Mouse (Mus musculus) embryonic fibroblast, embryonic 13.5 days (primary cell): ENCODE results near the gene Cygb. TPM values are rescaled to one million over a fixed set of nuclear protein-coding genes. Genes with fewer than 3 reads are reported as not detected.

Experiments
- H3K27ac ChIP-seq: 2 replicates; pipeline ENCODE4 v1.5.1; 2012; ENCODE audit warnings: low read length, control low read depth, inconsistent platforms; ENCODE audit not compliant: insufficient read depth
- H3K4me1 ChIP-seq: 2 replicates; pipeline ENCODE4 v1.6.1; 2011; ENCODE audit warnings: low read length; ENCODE audit not compliant: control insufficient read depth, insufficient read depth
- H3K4me3 ChIP-seq: 2 replicates; pipeline ENCODE4 v1.5.1; 2011; ENCODE audit warnings: mild to moderate bottlenecking, control low read depth, low read length; ENCODE audit not compliant: insufficient read depth
- CTCF ChIP-seq: IDR thresholded peaks from 2 replicates; pipeline ENCODE4 v1.5.1; 2011; ENCODE audit warnings: mild to moderate bottlenecking, control low read depth, low read length, moderate library complexity, borderline replicate concordance; ENCODE audit not compliant: insufficient read depth
- POLR2A ChIP-seq: IDR thresholded peaks from 2 replicates; pipeline ENCODE4 v1.6.1; 2011; ENCODE audit warnings: low read depth, mild to moderate bottlenecking, control low read depth, low read length, moderate library complexity
- polyA plus RNA-seq: library from polyadenylated mRNA; stranded (reverse); fragments of >200 nt; gene quantifications from 2 replicates; pipeline ENCODE4 v1.2.4, GENCODE M21; 2011; ENCODE audit warnings: low read depth; ENCODE audit not compliant: missing spikeins, insufficient read length

The Cygb gene
- 0.74 TPM in 1 of 2 replicates, not detected in the other for polyA plus RNA-seq

DNA sequence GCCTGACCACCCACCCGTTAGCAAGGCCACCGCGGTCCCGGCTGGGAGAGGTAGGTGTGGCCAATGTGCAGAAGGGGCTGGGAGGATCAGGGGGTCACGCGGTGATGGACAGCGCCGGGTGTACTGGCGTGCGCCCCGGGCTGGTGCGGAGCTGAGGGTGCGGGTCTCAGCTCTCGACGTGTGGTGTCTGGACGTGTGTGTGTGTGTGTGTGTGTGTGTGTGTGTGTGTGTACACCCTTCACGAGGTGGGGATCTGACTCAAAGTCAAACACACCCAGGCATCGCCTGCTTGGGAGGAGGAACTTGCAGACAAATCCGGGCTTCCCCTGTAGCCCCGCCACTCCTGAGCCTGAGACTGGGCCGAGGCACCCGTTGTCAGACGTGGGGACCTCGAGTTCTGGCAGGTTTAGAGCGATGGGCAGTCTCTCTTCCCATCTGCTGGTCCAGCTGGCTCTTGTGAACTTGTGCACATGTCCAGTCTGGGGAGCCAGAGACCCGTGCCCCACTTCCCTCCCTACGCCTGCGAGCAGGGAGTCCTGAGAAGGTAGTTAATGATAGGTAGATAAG lies at the start of gene Cygb:
Gene Cygb, minus strand, starts transcription at position 59 of the 567 bp plus-strand sequence.
- Histone ChIP-seq H3K4me1 (no peaks in the 10 kb centered on the region), H3K4me3 (peak within 1 kb of the TSS; percentile 20), H3K27ac (no peak within 1 kb of the TSS)
- TF ChIP-seq CTCF (no peak), POLR2A (no peak)

DNA sequence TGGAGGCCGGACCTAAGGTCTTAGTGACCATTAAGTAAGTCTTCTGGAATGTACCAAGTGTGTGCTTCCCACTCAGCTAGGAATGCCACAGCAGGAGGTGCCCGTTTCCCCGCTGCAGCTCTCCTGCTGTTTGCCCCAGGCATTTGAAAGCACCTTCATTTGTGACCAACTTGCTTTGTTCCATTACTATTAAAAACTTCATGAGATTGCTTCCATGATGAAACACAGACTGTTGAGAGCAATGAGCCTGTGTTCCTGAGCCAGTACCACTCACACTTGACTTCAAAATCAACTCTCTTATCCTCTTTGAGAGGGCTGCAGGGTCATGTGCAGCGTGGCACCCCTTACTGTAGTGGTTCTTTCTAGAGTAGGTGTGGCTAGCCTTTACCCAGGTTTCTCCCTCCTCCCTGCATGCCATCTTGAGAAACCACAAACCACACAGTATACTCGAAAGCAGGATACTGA lies 47.3 kb upstream of the Cygb start:
- H3K27ac ChIP-seq: peak overlapping the region; percentile 24

DNA sequence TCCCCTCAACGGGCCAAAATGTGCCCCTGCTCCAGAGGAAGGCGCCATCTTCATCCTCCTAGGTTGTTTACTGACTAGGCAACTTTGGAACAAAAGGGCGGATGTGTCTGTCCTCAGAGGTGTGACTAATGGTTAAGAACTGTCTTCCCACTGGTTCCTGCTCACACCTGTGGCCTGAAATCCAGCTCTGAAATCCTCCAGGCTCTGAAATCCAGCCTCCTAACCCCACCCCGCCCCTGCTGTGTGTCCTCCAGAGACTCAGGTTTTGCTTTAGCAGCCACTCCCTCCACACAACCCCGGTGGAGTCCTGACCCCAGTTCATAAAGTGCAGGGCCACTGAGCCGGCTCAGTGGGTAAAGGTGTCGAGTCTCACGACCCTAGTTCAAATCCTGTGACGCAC lies 43.4 kb upstream of the Cygb start:
- no peak overlapping the region for H3K4me3 ChIP-seq
- H3K27ac ChIP-seq: no peak overlapping the region
- H3K4me1 ChIP-seq: 0 out of 2 replicates have a peak, but pooled peaks cover 5% of the 10 kb centered on the region
- TF ChIP-seq POLR2A (no peak), CTCF (no peak)

More for the DNA sequence above, 47.3 kb upstream of the Cygb start:
- 0 out of 2 replicates have a peak, but pooled peaks cover 5% of the 10 kb centered on the region for H3K4me1 ChIP-seq
- TF ChIP-seq CTCF: no peak
- TF ChIP-seq POLR2A: no peak
- no peak overlapping the region for H3K4me3 ChIP-seq

DNA sequence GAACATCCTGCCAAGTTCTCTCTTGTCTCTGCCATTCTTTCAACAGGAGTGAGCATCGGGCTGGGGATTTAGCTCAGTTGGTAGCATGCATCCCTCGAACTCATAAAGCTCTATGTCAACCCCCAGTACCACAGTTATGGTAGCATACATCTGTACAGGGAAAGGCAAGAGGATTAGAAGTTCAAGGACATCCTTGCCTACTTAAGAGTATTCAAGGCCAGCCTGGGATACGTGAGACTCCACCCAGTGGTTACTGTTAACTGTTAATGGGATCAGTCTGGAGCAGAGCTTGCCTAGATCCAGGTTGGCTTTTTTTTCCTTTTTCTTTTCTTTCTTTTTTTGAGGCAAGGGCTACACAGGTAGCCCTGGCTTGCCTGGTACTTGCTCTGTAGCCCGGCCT lies 42.3 kb upstream of the Cygb start:
- no peak overlapping the region for H3K27ac ChIP-seq
- no peak overlapping the region for H3K4me3 ChIP-seq
- 0 out of 2 replicates have a peak, but pooled peaks cover 2% of the 10 kb centered on the region for H3K4me1 ChIP-seq
- TF ChIP-seq CTCF (no peak), POLR2A (no peak)

DNA sequence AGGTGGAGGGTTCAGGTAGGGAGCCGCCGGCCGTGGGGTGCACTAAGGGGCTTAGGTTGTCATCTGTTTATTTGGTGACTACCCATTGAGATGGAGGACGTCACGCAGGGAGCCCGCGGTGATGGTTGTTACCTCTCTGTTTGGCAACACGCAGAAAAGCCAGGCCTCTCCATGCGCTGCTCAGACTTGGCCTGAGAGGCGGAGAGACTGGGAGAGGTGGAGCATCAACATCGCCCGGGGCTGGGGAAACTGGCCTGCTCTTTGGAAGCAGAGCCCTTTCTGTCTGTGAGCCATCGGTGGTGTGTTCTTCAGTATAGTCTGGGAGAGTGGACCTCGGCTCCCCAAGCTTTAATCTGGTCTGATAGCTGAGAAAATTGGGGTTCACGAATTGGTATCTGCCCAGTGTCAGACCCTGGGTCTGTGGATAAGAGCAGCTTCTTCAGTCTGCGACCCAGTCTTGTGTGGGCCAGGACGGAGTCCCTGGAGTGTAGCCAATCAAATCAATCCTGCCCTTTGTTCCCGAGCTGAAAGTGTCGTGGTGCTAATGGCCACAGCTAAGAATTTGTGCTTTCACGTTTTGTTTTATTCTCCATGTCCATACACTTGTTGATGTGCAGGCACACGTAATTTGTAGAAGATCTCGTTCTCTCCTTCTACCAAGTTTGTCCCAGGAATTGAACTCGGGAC lies 41.2 kb upstream of the Cygb start:
- Histone ChIP-seq H3K4me3 (no peak overlapping the region), H3K27ac (no peak overlapping the region), H3K4me1 (no peaks in the 10 kb centered on the region)
- TF ChIP-seq CTCF: no peak
- TF ChIP-seq POLR2A: no peak

DNA sequence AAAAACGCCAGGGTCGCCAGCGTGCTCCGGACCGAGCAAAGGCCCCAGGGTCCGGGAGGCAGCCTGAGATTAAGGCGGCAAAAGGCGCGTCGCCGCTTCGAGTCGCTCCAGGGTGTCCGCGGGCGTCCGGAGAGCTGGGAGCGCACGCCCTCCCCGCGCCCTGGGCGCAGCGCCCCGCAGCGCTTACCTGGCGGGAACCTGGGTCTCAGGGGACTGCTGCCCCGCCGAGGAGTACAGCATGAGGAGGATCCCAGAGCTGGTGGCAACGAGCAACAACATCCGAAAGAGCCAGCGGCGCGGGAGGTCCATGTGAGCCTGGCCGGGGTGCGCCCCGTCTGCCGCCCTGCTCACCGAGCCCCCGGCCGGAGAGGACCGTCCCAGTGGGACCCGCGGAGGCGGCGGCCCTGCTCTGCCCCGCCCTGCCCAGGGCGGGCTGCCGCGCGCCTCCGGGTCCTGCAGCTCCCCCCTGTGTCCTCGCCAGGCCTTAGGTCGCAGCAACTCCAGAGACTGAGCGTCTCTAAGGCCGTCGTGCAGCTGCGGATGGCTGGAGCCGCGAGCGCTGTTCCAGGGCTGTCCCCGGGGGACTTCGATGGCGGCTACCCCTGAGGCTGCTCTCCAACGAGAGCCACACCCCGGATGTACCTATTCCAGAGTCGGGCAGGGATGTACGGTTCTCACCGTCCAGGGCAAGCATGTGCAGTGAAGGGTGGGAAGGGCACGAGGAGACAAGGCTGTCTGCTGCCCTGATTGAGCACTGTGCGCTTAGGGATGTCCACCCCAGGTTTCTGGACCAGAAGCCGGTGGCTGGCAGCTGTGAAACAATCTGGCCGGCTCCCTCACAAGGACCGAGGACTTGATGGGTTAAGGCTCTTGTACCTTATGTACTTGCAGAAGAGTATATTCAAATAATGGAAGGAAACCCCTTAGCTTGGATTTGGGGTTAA lies 40.4 kb upstream of the Cygb start:
- TF ChIP-seq POLR2A: 0 out of 2 replicates have a peak, but pooled peaks have one; percentile 26
- no peak for TF ChIP-seq CTCF
- no peaks in the 10 kb centered on the region for H3K4me1 ChIP-seq
- no peak overlapping the region for H3K27ac ChIP-seq
- peak overlapping the region; percentile 17 for H3K4me3 ChIP-seq

DNA sequence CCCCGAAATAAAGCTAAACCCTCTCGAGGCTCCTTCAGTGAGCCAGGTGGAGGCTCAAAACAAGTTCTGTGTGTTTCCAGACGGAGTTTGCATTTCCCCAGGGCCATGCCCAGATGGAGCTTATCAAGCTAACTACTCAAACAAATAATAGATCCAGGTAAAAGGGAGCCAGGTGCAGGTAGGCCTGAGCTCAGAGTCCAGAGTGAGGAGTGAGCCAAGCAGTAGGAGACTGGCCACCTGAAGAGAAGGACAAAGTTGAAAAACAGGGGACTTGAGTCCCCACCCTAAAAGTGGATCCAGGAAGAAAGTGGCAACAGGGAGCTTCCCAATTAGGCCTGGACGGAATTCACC lies 39.8 kb upstream of the Cygb start:
- no peak overlapping the region for H3K27ac ChIP-seq
- H3K4me3 ChIP-seq: peak overlapping the region; percentile 17
- no peaks in the 10 kb centered on the region for H3K4me1 ChIP-seq
- no peak for TF ChIP-seq POLR2A
- TF ChIP-seq CTCF: no peak

DNA sequence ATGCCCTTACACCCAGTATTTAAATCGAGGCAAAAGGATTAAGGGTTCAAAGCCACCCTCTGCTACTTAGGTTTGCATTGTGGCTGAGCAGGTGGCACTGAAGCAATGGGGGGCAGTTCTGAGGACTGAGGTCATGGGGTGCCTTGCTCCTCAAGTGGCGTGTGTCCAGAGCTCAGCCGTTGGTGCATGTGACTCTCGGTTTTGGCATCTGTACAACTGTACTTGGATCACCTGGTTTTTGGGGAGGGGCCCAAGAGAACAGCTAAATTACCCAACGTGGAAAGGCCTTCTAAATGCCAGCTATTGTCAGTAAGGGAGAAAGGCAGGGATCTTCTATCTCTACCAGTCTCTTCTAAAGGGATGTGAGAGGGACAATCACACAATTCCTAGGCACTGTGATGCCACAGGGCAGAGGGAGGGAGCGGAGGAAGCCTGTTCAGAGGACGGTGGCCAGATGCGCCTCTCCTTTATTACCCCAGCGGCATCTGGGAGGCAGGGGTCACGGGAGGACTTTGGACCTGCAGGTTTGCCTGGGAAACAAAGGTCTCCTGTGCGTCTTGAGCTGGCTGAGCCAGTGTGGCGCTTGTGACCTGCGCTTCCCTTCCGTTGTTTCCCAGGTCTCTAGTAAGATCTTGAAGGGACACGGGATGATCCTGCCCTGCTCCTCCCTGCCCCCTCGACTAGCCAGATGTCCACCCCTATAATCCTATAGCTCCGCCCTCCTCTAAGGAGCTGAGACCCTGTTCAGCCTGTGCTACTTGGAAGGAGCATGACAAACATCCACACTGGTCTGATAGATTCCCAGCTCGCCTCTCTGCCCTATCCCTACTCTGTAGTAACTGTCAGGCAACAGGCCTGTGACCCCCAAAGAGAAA lies 36.8 kb upstream of the Cygb start:
- H3K4me3 ChIP-seq: no peak overlapping the region
- TF ChIP-seq POLR2A: no peak
- no peak for TF ChIP-seq CTCF
- no peak overlapping the region for H3K27ac ChIP-seq
- no peaks in the 10 kb centered on the region for H3K4me1 ChIP-seq

DNA sequence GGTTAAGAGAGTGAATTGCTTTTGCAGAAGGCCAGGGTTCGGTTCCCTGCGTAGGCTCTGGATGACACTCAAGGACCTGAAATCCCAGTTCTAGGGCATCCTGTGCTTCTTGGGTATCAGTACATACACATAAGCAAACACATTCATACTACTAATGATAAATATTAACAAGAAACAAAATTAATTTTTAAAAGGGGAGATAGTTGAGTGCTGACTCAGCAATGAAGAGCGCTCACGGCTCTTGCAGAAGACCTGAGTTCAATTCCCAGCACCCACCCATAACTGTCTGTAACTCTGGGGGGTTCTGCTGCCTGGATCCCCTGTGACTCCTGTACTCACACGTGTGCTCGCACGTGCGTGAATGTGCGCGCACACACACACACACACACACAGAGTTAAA lies 35.5 kb upstream of the Cygb start:
- Histone ChIP-seq H3K4me1 (no peaks in the 10 kb centered on the region), H3K4me3 (no peak overlapping the region), H3K27ac (no peak overlapping the region)
- TF ChIP-seq POLR2A (no peak), CTCF (no peak)
